Mouse (Mus musculus) forebrain, embryonic 14.5 days (tissue): ENCODE measurements around the gene Cpsf6. TPM values are rescaled to one million over a fixed set of nuclear protein-coding genes. Genes with fewer than 3 reads are reported as not detected.

Experiments used
- ATAC-seq: fragments of 200-750 bp; cut with Nextera tagmentation; 2 replicates; pipeline ENCODE4 v1.8.0; 2017; ENCODE audit warnings: mild to moderate bottlenecking, moderate library complexity
- DNase-seq: peaks from one replicate; pipeline ENCODE4 v3.0.0-alpha.2; 2015; ENCODE audit warnings: low spot score
- H3K27ac ChIP-seq: fragments of 300-500 bp; sonication (generic); 2 replicates; pipeline ENCODE4 v1.5.1; 2014; ENCODE audit warnings: low read depth, mild to moderate bottlenecking, control low read depth, low read length, moderate library complexity
- H3K27me3 ChIP-seq: fragments of 300-500 bp; sonication (generic); replicated peaks from 2 replicates; pipeline ENCODE4 v1.6.1; 2014; ENCODE audit warnings: low read length, control low read depth, mixed read lengths; ENCODE audit not compliant: control insufficient read depth, insufficient read depth
- H3K36me3 ChIP-seq: fragments of 300-500 bp; sonication (generic); 2 replicates; pipeline ENCODE4 v1.6.1; 2014; ENCODE audit warnings: low read length, control low read depth; ENCODE audit not compliant: control insufficient read depth, insufficient read depth
- H3K4me1 ChIP-seq: fragments of 300-500 bp; sonication (generic); 2 replicates; pipeline ENCODE4 v1.6.1; 2014; ENCODE audit warnings: antibody characterized with exemption, low read length, control low read depth; ENCODE audit not compliant: control insufficient read depth, insufficient read depth
- H3K4me2 ChIP-seq: fragments of 300-500 bp; sonication (generic); 2 replicates; pipeline ENCODE4 v1.6.1; 2014; ENCODE audit warnings: mild to moderate bottlenecking, control low read depth, low read length
- H3K4me3 ChIP-seq: fragments of 300-500 bp; sonication (generic); 2 replicates; pipeline ENCODE4 v1.5.1; 2014; ENCODE audit warnings: low read depth, low read length, control low read depth
- H3K9ac ChIP-seq: fragments of 300-500 bp; sonication (generic); 2 replicates; pipeline ENCODE4 v1.6.1; 2014; ENCODE audit warnings: mild to moderate bottlenecking, low read length, control low read depth, moderate library complexity
- H3K9me3 ChIP-seq: fragments of 300-500 bp; sonication (generic); replicated peaks from 2 replicates; pipeline ENCODE4 v1.6.1; 2016; ENCODE audit warnings: low read length, control low read depth, mixed read lengths; ENCODE audit not compliant: control insufficient read depth
- WGBS: fragments of 180-500 bp; shearing (Covaris S2); extraction: QIAGEN DNeasy Blood & Tissue Kit; methylation state at CpG from one replicate; pipeline ENCODE4 v1.1.7; 2014; 5-methylcytosine and 5-hydroxymethylcytosine counted together
- polyA plus RNA-seq: library from polyadenylated mRNA; unstranded; fragments of >200 nt; fragmentation: Nextera tagmentation; extraction: Ambion mirVana; gene quantifications from 2 replicates; pipeline ENCODE4 v1.2.1, GENCODE M21; 2014

Cpsf6 gene
- polyA plus RNA-seq, 1 experiment from 2014 or later = 188 TPM

DNA sequence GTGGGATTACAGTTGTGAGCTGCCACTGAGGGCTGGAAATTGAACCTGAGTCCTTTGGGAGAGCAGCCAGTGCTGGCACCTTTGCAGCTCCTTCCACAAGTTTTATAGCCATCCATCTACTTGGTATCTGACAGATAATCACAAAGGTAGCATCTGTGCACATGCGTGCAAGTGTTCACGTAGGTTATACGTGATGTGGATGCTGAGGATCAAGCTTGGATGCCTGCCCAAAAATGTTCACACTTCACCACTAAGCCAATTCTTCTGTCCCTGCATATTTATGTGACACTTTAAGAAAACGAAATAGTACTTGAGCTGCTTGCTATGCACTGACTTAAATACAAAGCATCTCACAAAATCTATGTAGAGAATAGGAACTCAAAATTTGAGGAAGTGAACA is 38.8 kb downstream of the Cpsf6 start:
- no peak overlapping the region for H3K27ac ChIP-seq
- H3K4me1 ChIP-seq = no peaks in the 10 kb centered on the region
- H3K9ac ChIP-seq = no peak overlapping the region
- H3K4me2 ChIP-seq = no peak overlapping the region
- H3K4me3 ChIP-seq = no peak overlapping the region
- H3K9me3 ChIP-seq = no peaks in the 10 kb centered on the region
- peak; percentile 67 for ATAC-seq
- 0 out of 2 replicates have a peak, but pooled peaks cover 6% of the 10 kb centered on the region for H3K36me3 ChIP-seq
- H3K27me3 ChIP-seq = no peaks in the 10 kb centered on the region
- peak; percentile 84 for DNase-seq
- 58% methylated on average over 4 of the region's 4 CpGs for WGBS

DNA sequence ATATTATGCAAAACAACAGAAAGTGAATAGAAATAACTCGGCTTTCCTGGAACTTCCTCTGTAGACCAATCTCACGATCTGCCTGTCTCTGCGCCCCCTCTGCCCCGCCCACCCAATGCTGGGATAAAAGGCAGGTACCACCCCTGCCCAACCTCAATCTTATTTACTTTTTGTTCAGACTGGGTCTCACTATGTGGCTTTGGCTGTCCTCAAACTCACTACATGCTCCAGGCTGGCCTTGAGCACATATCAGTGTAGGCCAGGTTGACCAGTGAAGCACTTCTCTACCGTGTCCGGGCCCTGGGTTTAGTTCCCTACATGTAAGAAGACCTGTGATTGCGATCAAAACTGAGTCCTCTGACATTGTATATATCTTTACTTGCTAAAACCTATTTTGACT is 40.6 kb downstream of the Cpsf6 start:
- Histone ChIP-seq H3K4me3 (no peak overlapping the region), H3K36me3 (0 out of 2 replicates have a peak, but pooled peaks cover 6% of the 10 kb centered on the region), H3K4me1 (no peaks in the 10 kb centered on the region), H3K27ac (no peak overlapping the region), H3K9ac (no peak overlapping the region), H3K4me2 (no peak overlapping the region), H3K9me3 (no peaks in the 10 kb centered on the region), H3K27me3 (no peaks in the 10 kb centered on the region)
- 83% methylated on average over 7 of the region's 7 CpGs for WGBS
- DNase-seq = no peak
- ATAC-seq = no peak

DNA sequence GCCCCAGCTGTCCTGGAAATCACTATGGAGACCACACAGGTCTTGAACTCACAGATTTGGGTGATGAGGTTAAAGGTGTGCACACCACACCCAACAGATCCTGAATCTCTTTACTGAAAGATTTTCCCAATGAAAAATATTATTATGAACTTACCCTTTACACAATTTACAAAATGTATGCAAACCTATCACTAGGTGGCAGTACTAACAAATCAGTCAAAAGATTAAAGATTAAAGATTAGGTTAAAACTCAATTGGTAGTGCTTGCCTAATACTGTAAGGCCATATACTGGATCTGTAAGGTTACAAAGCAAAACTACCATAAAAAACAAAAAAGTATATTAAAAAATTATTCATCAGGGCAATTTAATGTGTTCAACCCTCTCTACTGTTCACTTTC is 41.9 kb downstream of the Cpsf6 start:
- no peaks in the 10 kb centered on the region for H3K9me3 ChIP-seq
- no peak overlapping the region for H3K27ac ChIP-seq
- H3K4me2 ChIP-seq = no peak overlapping the region
- H3K36me3 ChIP-seq = no peaks in the 10 kb centered on the region
- H3K4me1 ChIP-seq = no peaks in the 10 kb centered on the region
- H3K4me3 ChIP-seq = no peak overlapping the region
- no peaks in the 10 kb centered on the region for H3K27me3 ChIP-seq
- ATAC-seq = no peak
- H3K9ac ChIP-seq = no peak overlapping the region
- peak; percentile 25 for DNase-seq

DNA sequence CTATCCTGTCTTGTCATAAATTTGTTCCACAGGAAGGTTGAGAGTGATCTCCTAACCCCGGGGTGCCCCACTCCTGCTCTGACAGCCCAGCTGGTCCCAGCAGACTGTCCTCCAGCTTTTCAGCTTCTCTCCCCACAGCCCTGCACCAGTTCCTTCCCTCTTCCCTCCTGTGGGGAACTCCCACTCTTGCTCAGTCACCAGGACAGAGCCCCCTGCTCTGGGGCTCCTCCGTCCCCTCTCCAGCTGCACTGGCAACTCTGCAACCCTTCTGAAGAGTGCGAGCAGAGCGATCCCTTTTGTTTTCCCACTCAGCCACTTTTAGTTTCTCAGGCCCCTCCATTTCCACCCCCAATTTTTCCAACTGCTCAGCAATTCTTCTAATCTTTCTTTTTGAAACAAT is 44.2 kb downstream of the Cpsf6 start:
- Histone ChIP-seq H3K27ac (no peak overlapping the region), H3K9ac (no peak overlapping the region), H3K4me3 (no peak overlapping the region), H3K9me3 (no peaks in the 10 kb centered on the region), H3K4me1 (no peaks in the 10 kb centered on the region), H3K27me3 (no peaks in the 10 kb centered on the region), H3K36me3 (no peaks in the 10 kb centered on the region), H3K4me2 (no peak overlapping the region)
- WGBS = 36% methylated on average over 4 of the region's 4 CpGs
- ATAC-seq (no peak), DNase-seq (peak; percentile 19)

DNA sequence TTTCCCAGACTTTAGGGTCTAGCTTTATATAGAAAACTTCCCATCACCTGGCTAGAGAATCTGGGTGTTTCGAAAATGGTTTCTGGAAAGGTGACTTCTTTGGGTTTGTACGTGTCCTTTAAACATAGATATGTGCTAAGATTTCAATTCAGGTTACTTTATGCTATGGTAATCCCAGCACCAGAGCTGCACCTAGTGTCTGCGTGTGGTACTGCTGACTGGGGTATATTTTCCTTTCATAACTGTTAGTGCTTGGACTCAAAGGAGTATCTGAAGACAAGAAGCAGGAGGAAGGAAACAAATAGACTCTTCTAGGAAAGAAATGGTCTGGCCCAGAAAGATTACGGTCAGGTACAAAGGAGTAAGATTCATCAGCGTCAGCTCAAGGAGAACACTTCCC is 49.3 kb downstream of the Cpsf6 start:
- Histone ChIP-seq H3K27ac (no peak overlapping the region), H3K27me3 (no peaks in the 10 kb centered on the region), H3K4me3 (no peak overlapping the region), H3K36me3 (no peaks in the 10 kb centered on the region), H3K4me2 (no peak overlapping the region), H3K9me3 (no peaks in the 10 kb centered on the region), H3K9ac (no peak overlapping the region), H3K4me1 (no peaks in the 10 kb centered on the region)
- WGBS = 81% methylated on average over 5 of the region's 5 CpGs
- ATAC-seq (no peak), DNase-seq (no peak)

DNA sequence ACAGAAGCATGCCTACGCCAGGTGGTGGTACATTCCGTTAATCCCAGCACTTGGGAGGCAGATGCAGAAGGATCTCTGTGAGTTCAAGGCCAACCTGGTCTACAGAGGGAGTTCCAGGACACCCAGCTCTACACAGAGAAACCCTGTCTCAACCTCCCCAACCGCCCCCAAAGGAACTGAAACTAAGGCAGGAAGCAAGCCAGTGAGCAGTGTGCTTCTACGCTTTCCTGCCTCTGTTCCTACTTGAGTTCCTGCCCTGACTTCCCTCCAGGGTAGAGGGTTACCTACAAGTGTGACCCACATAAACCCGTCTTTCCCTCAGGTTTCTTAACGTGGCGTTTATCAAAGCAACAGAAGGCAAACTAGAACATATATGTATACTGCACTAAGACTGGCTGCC is 56.0 kb downstream of the Cpsf6 start:
- Histone ChIP-seq H3K27me3 (no peaks in the 10 kb centered on the region), H3K4me1 (no peaks in the 10 kb centered on the region), H3K36me3 (no peaks in the 10 kb centered on the region), H3K4me2 (no peak overlapping the region), H3K9me3 (no peaks in the 10 kb centered on the region), H3K27ac (no peak overlapping the region), H3K4me3 (no peak overlapping the region), H3K9ac (no peak overlapping the region)
- 93% methylated on average over 7 of the region's 7 CpGs for WGBS
- ATAC-seq (no peak), DNase-seq (no peak)

DNA sequence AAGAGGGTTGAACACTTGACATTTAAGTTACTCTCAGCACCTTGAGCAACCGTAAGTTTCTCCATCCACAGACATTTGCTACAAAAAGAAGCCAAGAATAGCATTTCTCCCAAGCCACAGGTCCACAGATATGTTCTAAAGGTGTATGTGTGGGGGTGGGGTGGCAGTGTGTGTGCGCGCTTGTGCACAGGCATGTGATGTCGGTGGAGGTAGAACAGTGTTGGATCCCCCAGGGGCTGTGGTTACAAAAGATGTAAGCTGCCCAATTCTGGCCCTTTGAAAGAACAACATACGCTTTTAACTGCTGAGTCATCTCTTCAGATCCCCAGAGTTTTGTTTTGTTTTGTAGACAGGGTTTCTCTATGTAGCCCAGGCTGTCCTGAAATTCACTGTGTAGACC is 57.2 kb downstream of the Cpsf6 start:
- H3K9me3 ChIP-seq = no peaks in the 10 kb centered on the region
- no peak overlapping the region for H3K4me2 ChIP-seq
- no peak for DNase-seq
- H3K4me1 ChIP-seq = no peaks in the 10 kb centered on the region
- ATAC-seq = no peak
- no peak overlapping the region for H3K27ac ChIP-seq
- H3K9ac ChIP-seq = no peak overlapping the region
- H3K4me3 ChIP-seq = no peak overlapping the region
- no peaks in the 10 kb centered on the region for H3K36me3 ChIP-seq
- H3K27me3 ChIP-seq = no peaks in the 10 kb centered on the region
- 92% methylated on average over 5 of the region's 5 CpGs for WGBS

DNA sequence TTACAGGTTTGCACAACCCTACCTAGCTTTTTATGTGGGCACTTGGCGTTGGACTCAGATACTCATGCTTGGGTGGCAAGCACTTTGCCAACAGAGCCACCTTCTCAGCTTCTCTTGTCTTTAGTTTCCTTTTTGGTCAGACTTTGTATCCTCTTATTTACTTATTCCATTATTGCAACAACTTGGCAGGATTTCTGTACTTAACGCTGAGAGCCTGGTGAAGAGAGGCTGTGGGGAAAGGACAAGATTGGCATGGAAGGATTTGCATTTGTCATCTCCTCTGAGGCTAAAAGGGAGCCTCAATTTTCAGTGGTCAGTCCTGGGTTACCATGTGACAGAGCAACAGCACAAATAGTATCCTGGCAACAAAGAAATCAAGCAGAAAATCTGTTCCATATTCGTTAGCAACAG is 59.2 kb downstream of the Cpsf6 start:
- Histone ChIP-seq H3K9me3 (no peaks in the 10 kb centered on the region), H3K4me1 (no peaks in the 10 kb centered on the region), H3K36me3 (no peaks in the 10 kb centered on the region), H3K27ac (no peak overlapping the region), H3K9ac (no peak overlapping the region), H3K4me3 (no peak overlapping the region), H3K27me3 (no peaks in the 10 kb centered on the region), H3K4me2 (no peak overlapping the region)
- WGBS = 56% methylated on average over 3 of the region's 3 CpGs
- DNase-seq (no peak), ATAC-seq (no peak)

DNA sequence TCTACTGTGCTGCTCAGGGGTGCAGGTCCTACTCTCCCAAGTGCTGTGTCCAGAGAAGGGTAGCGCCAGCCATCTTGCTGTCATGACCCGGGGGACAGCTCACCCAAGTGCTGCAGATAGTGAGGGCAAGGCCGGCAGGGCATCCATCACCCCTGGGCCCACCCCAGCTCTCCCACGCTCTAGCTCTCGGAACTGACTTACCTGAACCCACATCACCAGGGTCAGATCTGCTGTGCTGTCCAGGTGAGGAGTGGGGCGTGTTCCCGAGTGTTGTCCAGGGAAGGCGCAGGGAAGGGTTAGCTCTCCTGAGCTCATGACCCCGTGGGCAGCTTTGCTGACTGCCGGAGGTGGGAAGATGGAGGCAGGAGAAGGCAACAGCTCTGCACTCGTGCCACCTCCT is 63.4 kb downstream of the Cpsf6 start:
- WGBS = 92% methylated on average over 11 of the region's 11 CpGs
- Histone ChIP-seq H3K9ac (no peak overlapping the region), H3K9me3 (no peaks in the 10 kb centered on the region), H3K4me3 (no peak overlapping the region), H3K36me3 (no peaks in the 10 kb centered on the region), H3K4me1 (no peaks in the 10 kb centered on the region), H3K27ac (no peak overlapping the region), H3K27me3 (no peaks in the 10 kb centered on the region), H3K4me2 (no peak overlapping the region)
- ATAC-seq (no peak), DNase-seq (no peak)

DNA sequence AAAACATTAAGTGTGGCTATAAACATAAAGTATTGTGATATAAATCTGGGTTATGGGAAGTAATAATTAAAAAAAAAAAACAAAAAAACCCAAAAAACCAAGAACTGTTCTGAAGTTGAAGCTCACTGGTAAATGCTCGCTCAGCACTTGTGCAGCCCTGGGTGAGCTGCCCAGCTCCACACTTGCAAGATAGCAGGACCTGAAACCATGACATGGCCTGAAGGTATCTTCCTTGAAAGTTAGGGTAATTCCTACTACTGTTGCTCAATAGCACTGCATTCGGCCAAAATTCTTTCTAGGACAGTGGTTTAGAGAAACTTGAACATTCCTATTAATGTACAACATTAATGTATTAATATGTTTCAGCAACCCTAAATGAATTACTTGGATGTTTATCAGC is 66.7 kb downstream of the Cpsf6 start:
- Histone ChIP-seq H3K27me3 (no peaks in the 10 kb centered on the region), H3K36me3 (no peaks in the 10 kb centered on the region), H3K9me3 (no peaks in the 10 kb centered on the region), H3K4me2 (no peak overlapping the region), H3K9ac (no peak overlapping the region), H3K4me1 (no peaks in the 10 kb centered on the region), H3K4me3 (no peak overlapping the region), H3K27ac (no peak overlapping the region)
- no peak for ATAC-seq
- DNase-seq = no peak
- 92% methylated on average over 2 of the region's 2 CpGs for WGBS
